Mouse (Mus musculus): ENCODE measurements around the gene Mrps35.

Gene Mrps35

GRCm38 (mm10) chr6:147087736-147088135 lies 45.2 kb downstream of the Mrps35 start:
- no peak for DNase-seq (ENCODE audit: low spot score in 2 of 2)

GRCm38 (mm10) chr6:147088517-147088916 lies 46.0 kb downstream of the Mrps35 start:
- no peak for DNase-seq (ENCODE audit: low spot score in 2 of 2)

- DNase-seq (ENCODE audit: low spot score in 2 of 2): no peak
Measured at GRCm38 (mm10) chr6:147090191-147090590, 47.6 kb downstream of the Mrps35 start.

- peak; percentile 63 to 77 for DNase-seq (ENCODE audit: low spot score in 2 of 2)
Measured at GRCm38 (mm10) chr6:147091136-147092120, 48.9 kb downstream of the Mrps35 start, which contains the start of gene Klhl42. Klhl42 (plus strand) TSS chr6:147091379.

- peak in 1 of 2 experiments; percentile 36 for DNase-seq (ENCODE audit: low spot score in 2 of 2)
Measured at GRCm38 (mm10) chr6:147092136-147092535, 49.6 kb downstream of the Mrps35 start.

- no peak for DNase-seq (ENCODE audit: low spot score in 2 of 2)
Measured at GRCm38 (mm10) chr6:147094771-147095170, 52.2 kb downstream of the Mrps35 start.

- no peak for DNase-seq (ENCODE audit: low spot score in 2 of 2)
Measured at GRCm38 (mm10) chr6:147096109-147096508, 53.5 kb downstream of the Mrps35 start.

GRCm38 (mm10) chr6:147096934-147097333 lies 54.4 kb downstream of the Mrps35 start:
- DNase-seq (ENCODE audit: low spot score in 2 of 2): no peak

GRCm38 (mm10) chr6:147097346-147097929 lies 54.9 kb downstream of the Mrps35 start:
- DNase-seq (ENCODE audit: low spot score in 2 of 2): peak in 1 of 2 experiments; percentile 13

- peak; percentile 14 to 53 for DNase-seq (ENCODE audit: low spot score in 2 of 2)
Measured at GRCm38 (mm10) chr6:147099458-147100277, 57.1 kb downstream of the Mrps35 start.

- no peak for DNase-seq (ENCODE audit: low spot score in 2 of 2)
Measured at GRCm38 (mm10) chr6:147102293-147102692, 59.7 kb downstream of the Mrps35 start.

GRCm38 (mm10) chr6:147105529-147105928 lies 63.0 kb downstream of the Mrps35 start:
- DNase-seq (ENCODE audit: low spot score in 2 of 2): no peak

- no peak for DNase-seq (ENCODE audit: low spot score in 2 of 2)
Measured at GRCm38 (mm10) chr6:147106716-147107115, 64.2 kb downstream of the Mrps35 start.

GRCm38 (mm10) chr6:147109283-147109682 lies 66.7 kb downstream of the Mrps35 start:
- DNase-seq (ENCODE audit: low spot score in 2 of 2): no peak

GRCm38 (mm10) chr6:147116579-147116978 lies 74.0 kb downstream of the Mrps35 start:
- peak; percentile 67 to 84 for DNase-seq (ENCODE audit: low spot score in 2 of 2)

- DNase-seq (ENCODE audit: low spot score in 2 of 2): no peak
Measured at GRCm38 (mm10) chr6:147117764-147118163, 75.2 kb downstream of the Mrps35 start.

- DNase-seq (ENCODE audit: low spot score in 2 of 2): no peak
Measured at GRCm38 (mm10) chr6:147118190-147118589, 75.6 kb downstream of the Mrps35 start.

GRCm38 (mm10) chr6:147121320-147121719 lies 78.8 kb downstream of the Mrps35 start:
- no peak for DNase-seq (ENCODE audit: low spot score in 2 of 2)

All from spleen, postnatal 10 days (tissue).